Mouse (Mus musculus) thymus, postnatal 14 days (tissue): Measurements from ENCODE around the gene Elfn1.

ENCODE experiments used
- DNase-seq: peaks from one replicate; pipeline ENCODE4 v3.0.0; 2021

Elfn1 gene

GRCm38 (mm10) chr5:139911506-139911905 lies 3.8 kb downstream of the Elfn1 start:
- DNase-seq = no peak

GRCm38 (mm10) chr5:139912121-139912771 lies 4.5 kb downstream of the Elfn1 start:
- no peak for DNase-seq

- no peak for DNase-seq
These were observed 13.9 kb downstream of the Elfn1 start for GRCm38 (mm10) chr5:139921666-139922065.

GRCm38 (mm10) chr5:139923867-139924266 lies 16.1 kb downstream of the Elfn1 start:
- DNase-seq = no peak

GRCm38 (mm10) chr5:139930102-139930501 lies 22.4 kb downstream of the Elfn1 start:
- no peak for DNase-seq

- DNase-seq = peak; percentile 66
These were observed 23.2 kb downstream of the Elfn1 start for GRCm38 (mm10) chr5:139930927-139931351.

GRCm38 (mm10) chr5:139931947-139932540 lies 24.3 kb downstream of the Elfn1 start:
- peak; percentile 63 for DNase-seq

GRCm38 (mm10) chr5:139932595-139933271 lies 25.0 kb downstream of the Elfn1 start:
- DNase-seq = peak; percentile 77

GRCm38 (mm10) chr5:139933476-139933875 lies 25.7 kb downstream of the Elfn1 start:
- DNase-seq = peak; percentile 66

- no peak for DNase-seq
These were observed 28.7 kb downstream of the Elfn1 start for GRCm38 (mm10) chr5:139936431-139936830.

- no peak for DNase-seq
These were observed 37.0 kb downstream of the Elfn1 start for GRCm38 (mm10) chr5:139944697-139945096.

- DNase-seq = no peak
These were observed 38.1 kb downstream of the Elfn1 start for GRCm38 (mm10) chr5:139945715-139946364.

- peak; percentile 58 for DNase-seq
These were observed 39.7 kb downstream of the Elfn1 start for GRCm38 (mm10) chr5:139947446-139947845.

- no peak for DNase-seq
These were observed 40.8 kb downstream of the Elfn1 start for GRCm38 (mm10) chr5:139948552-139948951.

- DNase-seq = no peak
These were observed 41.6 kb downstream of the Elfn1 start for GRCm38 (mm10) chr5:139949363-139949762.

- DNase-seq = no peak
These were observed 42.3 kb downstream of the Elfn1 start for GRCm38 (mm10) chr5:139949975-139950578.

GRCm38 (mm10) chr5:139956859-139957258 lies 49.1 kb downstream of the Elfn1 start:
- peak; percentile 35 for DNase-seq

GRCm38 (mm10) chr5:139959741-139960140 lies 52.0 kb downstream of the Elfn1 start:
- no peak for DNase-seq

GRCm38 (mm10) chr5:139964391-139964790 lies 56.6 kb downstream of the Elfn1 start:
- DNase-seq = no peak

GRCm38 (mm10) chr5:139965596-139965995 lies 57.9 kb downstream of the Elfn1 start:
- DNase-seq = no peak

- DNase-seq = no peak
These were observed 61.6 kb downstream of the Elfn1 start for GRCm38 (mm10) chr5:139969151-139969948.

- peak; percentile 38 for DNase-seq
These were observed 62.5 kb downstream of the Elfn1 start for GRCm38 (mm10) chr5:139970186-139970631.
